Mouse (Mus musculus) kidney, postnatal 14 days (tissue): ENCODE data around the gene Ap4e1.
"Not testable (repeated sequence)": the region's sequence is repeated elsewhere in the genome, so short reads cannot be mapped to it uniquely, and the experiment has no call there.

Experiments
- DNase-seq: peaks from one replicate; pipeline ENCODE4 v3.0.0; 2022; ENCODE audit warnings: mixed read lengths

The Ap4e1 gene

GRCm38 (mm10) chr2:127079066-127079465 lies 70.5 kb downstream of the Ap4e1 start:
- DNase-seq, result not testable (repeated sequence)

- peak; percentile 67 for DNase-seq
Measured at GRCm38 (mm10) chr2:127079881-127080590, 71.5 kb downstream of the Ap4e1 start.

DNA sequence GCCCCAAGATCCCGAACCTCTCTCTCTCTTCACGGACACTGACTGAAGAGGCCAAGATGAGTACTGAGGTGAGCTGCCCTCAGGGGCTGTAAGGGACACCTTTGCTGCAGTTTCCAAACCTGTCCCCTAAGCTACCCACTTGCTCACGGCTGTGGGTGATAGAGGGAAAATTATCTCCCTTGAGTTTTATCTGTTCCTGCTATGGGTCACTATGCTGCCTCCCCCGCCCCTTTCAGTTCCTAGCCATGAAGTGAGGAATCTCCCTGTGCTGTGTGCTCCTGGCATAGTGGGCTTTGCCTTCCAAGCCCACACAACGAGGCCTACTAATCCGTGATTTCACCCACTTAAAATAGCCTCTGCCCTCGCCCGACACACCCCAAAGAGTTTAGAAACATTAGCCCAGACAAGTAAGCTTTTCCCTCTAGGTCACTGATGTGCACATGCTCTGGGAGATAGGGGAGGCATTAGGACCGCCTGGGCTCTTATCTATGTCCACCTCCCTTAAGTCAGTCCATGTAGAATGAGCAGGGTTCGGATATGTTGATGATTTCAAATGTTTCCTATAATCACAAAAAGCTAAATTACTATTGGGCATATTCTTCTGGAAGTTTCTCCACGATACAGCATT lies 72.2 kb downstream of the Ap4e1 start:
- no peak for DNase-seq

GRCm38 (mm10) chr2:127086235-127086634 lies 77.7 kb downstream of the Ap4e1 start:
- no peak for DNase-seq

- DNase-seq, result not testable (repeated sequence)
Measured at GRCm38 (mm10) chr2:127090151-127090550, 81.6 kb downstream of the Ap4e1 start.

- DNase-seq, result no peak
Measured at GRCm38 (mm10) chr2:127092000-127092399, 83.5 kb downstream of the Ap4e1 start.

DNA sequence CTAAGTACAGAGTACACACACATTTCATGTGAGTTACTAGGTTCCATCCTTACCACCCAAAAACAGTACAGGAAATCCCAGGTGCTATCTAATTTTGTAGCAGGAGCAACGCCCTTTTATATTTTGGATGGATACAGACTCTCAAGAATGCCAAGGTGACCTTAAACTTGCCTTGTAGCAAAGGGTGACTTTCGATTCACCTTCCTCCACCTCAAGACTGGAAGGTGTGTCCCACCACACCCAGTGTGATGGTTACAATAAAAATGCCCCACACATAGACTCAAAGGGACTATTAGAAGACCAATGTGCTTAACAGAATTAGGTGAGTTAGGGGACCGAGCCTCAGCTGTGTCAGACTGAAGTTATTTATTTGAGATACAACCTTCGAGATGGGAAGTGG lies 100.5 kb downstream of the Ap4e1 start:
- DNase-seq, result no peak
